Mouse (Mus musculus) erythroblast, embryonic 14.5 days (primary cell): Measurements from ENCODE around the gene Chrna9. TPM values are rescaled to one million over a fixed set of nuclear protein-coding genes. Genes with fewer than 3 reads are reported as not detected.

Experiments
- H3K27me3 ChIP-seq: 2 replicates; pipeline ENCODE4 v1.6.1; 2012; ENCODE audit warnings: inconsistent platforms; ENCODE audit not compliant: control insufficient read depth
- H3K36me3 ChIP-seq: 2 replicates; pipeline ENCODE4 v1.6.1; 2012; ENCODE audit warnings: mild to moderate bottlenecking, inconsistent platforms; ENCODE audit not compliant: control insufficient read depth
- H3K4me1 ChIP-seq: 2 replicates; pipeline ENCODE4 v1.6.1; 2012; ENCODE audit warnings: inconsistent platforms; ENCODE audit not compliant: control insufficient read depth
- H3K4me3 ChIP-seq: replicated peaks from 2 replicates; pipeline ENCODE3; 2012; ENCODE audit warnings: moderate library complexity, mild to moderate bottlenecking, inconsistent platforms
- H3K9me3 ChIP-seq: 2 replicates; pipeline ENCODE4 v1.6.1; 2012; ENCODE audit warnings: low read length, inconsistent platforms, mixed read lengths; ENCODE audit not compliant: control insufficient read depth
- GATA1 ChIP-seq: IDR thresholded peaks from 2 replicates; pipeline ENCODE4 v1.6.1; 2012; ENCODE audit warnings: low read length, inconsistent platforms, mixed read lengths
- TAL1 ChIP-seq: IDR thresholded peaks from 3 replicates; pipeline ENCODE4 v1.6.1; 2012; ENCODE audit warnings: low read length, inconsistent platforms, mixed read lengths
- polyA plus RNA-seq: library from polyadenylated mRNA; stranded (reverse); fragments of >175 nt; gene quantifications from 2 replicates; pipeline ENCODE4 v1.2.3, GENCODE M21; 2012

Gene Chrna9
- polyA plus RNA-seq, 1 experiment, result not detected

- no peak overlapping the region for H3K4me3 ChIP-seq
- H3K36me3 ChIP-seq, result no peaks in the 10 kb centered on the region
- no peaks in the 10 kb centered on the region for H3K4me1 ChIP-seq
- TF ChIP-seq GATA1, result no peak
- H3K9me3 ChIP-seq, result no peaks in the 10 kb centered on the region
- H3K27me3 ChIP-seq, result no peaks in the 10 kb centered on the region
Observed at GRCm38 (mm10) chr5:65997813-65998212, 63.1 kb downstream of the Chrna9 start.

GRCm38 (mm10) chr5:65999106-65999505, 64.4 kb downstream of the Chrna9 start:
- no peak for TF ChIP-seq TAL1
- no peak for TF ChIP-seq GATA1
- Histone ChIP-seq H3K4me1 (no peaks in the 10 kb centered on the region), H3K27me3 (no peaks in the 10 kb centered on the region), H3K9me3 (no peaks in the 10 kb centered on the region), H3K36me3 (no peaks in the 10 kb centered on the region), H3K4me3 (no peak overlapping the region)

GRCm38 (mm10) chr5:66000074-66000473, 65.4 kb downstream of the Chrna9 start:
- TF ChIP-seq TAL1, result no peak
- no peak for TF ChIP-seq GATA1
- H3K9me3 ChIP-seq, result no peaks in the 10 kb centered on the region
- no peaks in the 10 kb centered on the region for H3K4me1 ChIP-seq
- H3K36me3 ChIP-seq, result no peaks in the 10 kb centered on the region
- no peaks in the 10 kb centered on the region for H3K27me3 ChIP-seq
- no peak overlapping the region for H3K4me3 ChIP-seq

- TF ChIP-seq TAL1 (no peak), GATA1 (no peak)
- no peaks in the 10 kb centered on the region for H3K27me3 ChIP-seq
- no peaks in the 10 kb centered on the region for H3K36me3 ChIP-seq
- no peaks in the 10 kb centered on the region for H3K9me3 ChIP-seq
- H3K4me3 ChIP-seq, result no peak overlapping the region
- H3K4me1 ChIP-seq, result no peaks in the 10 kb centered on the region
Observed at GRCm38 (mm10) chr5:66000567-66001125, 65.9 kb downstream of the Chrna9 start.

- H3K4me3 ChIP-seq, result no peak overlapping the region
- H3K27me3 ChIP-seq, result no peaks in the 10 kb centered on the region
- no peaks in the 10 kb centered on the region for H3K4me1 ChIP-seq
- no peaks in the 10 kb centered on the region for H3K9me3 ChIP-seq
- no peaks in the 10 kb centered on the region for H3K36me3 ChIP-seq
- TF ChIP-seq GATA1 (no peak), TAL1 (no peak)
Observed at GRCm38 (mm10) chr5:66001232-66001631, 66.5 kb downstream of the Chrna9 start.

- H3K27me3 ChIP-seq, result no peaks in the 10 kb centered on the region
- TF ChIP-seq TAL1 (no peak), GATA1 (no peak)
- H3K36me3 ChIP-seq, result no peaks in the 10 kb centered on the region
- no peak within 1 kb of the TSS for H3K4me3 ChIP-seq
- no peaks in the 10 kb centered on the region for H3K4me1 ChIP-seq
- no peaks in the 10 kb centered on the region for H3K9me3 ChIP-seq
Observed at GRCm38 (mm10) chr5:66004134-66004925, 69.6 kb downstream of the Chrna9 start, which contains the start of gene 9130230L23Rik. Gene 9130230L23Rik, minus strand, starts transcription at chr5:66004285.

GRCm38 (mm10) chr5:66005041-66005678, 70.4 kb downstream of the Chrna9 start:
- H3K9me3 ChIP-seq, result no peaks in the 10 kb centered on the region
- H3K36me3 ChIP-seq, result no peaks in the 10 kb centered on the region
- no peaks in the 10 kb centered on the region for H3K4me1 ChIP-seq
- no peak overlapping the region for H3K4me3 ChIP-seq
- TF ChIP-seq TAL1 (no peak), GATA1 (no peak)
- no peaks in the 10 kb centered on the region for H3K27me3 ChIP-seq

- Histone ChIP-seq H3K4me1 (no peaks in the 10 kb centered on the region), H3K4me3 (no peak overlapping the region), H3K36me3 (no peaks in the 10 kb centered on the region), H3K27me3 (no peaks in the 10 kb centered on the region), H3K9me3 (no peaks in the 10 kb centered on the region)
- TF ChIP-seq TAL1, result no peak
- TF ChIP-seq GATA1, result no peak
Observed at GRCm38 (mm10) chr5:66008245-66008967, 73.7 kb downstream of the Chrna9 start.

- Histone ChIP-seq H3K4me1 (no peaks in the 10 kb centered on the region), H3K36me3 (peaks cover under 1% of the 10 kb centered on the region; the same call in 1 of the 2 replicates), H3K4me3 (no peak overlapping the region), H3K9me3 (peaks cover under 1% of the 10 kb centered on the region; the same call in 1 of the 2 replicates), H3K27me3 (no peaks in the 10 kb centered on the region)
- no peak for TF ChIP-seq TAL1
- TF ChIP-seq GATA1, result no peak
Observed at GRCm38 (mm10) chr5:66013999-66014398, 79.3 kb downstream of the Chrna9 start.
